Mouse (Mus musculus) gastrocnemius, adult 2 months (tissue): ENCODE results near the gene Epb41l4b. TPM values are rescaled to one million over a fixed set of nuclear protein-coding genes. Genes with fewer than 3 reads are reported as not detected.
A peak's percentile ranks its signal among the peaks of the same experiment; 100 is the strongest.

ENCODE experiments used
- DNase-seq: peaks from one replicate; pipeline ENCODE4 v3.0.0; 2022
- H3K27ac ChIP-seq: fragments of 200-600 bp; 2 replicates; pipeline ENCODE4 v1.8.1; 2022; ENCODE audit warnings: mild to moderate bottlenecking
- H3K4me3 ChIP-seq: fragments of 200-600 bp; 2 replicates; pipeline ENCODE4 v1.8.1; 2022; ENCODE audit warnings: mild to moderate bottlenecking, moderate library complexity
- CTCF ChIP-seq: fragments of 200-600 bp; IDR thresholded peaks from 2 replicates; pipeline ENCODE4 v1.8.1; 2022; ENCODE audit warnings: antibody characterized with exemption, mild to moderate bottlenecking, moderate library complexity
- intact Hi-C: fragments of 180-260 bp; cut with DNase I; formaldehyde crosslinking; loops from one replicate; pipeline ENCODE4 v1.15.1; 2025
- long read RNA-seq, 2 experiments: library from polyadenylated mRNA; stranded (forward); transcript quantifications; one replicate each; pipeline ENCODE4 v2.0.0; 2021
- total RNA-seq, 2 experiments: library from RNA; stranded (reverse); gene quantifications; 2 replicates each; pipeline ENCODE4 v1.2.3; 2021

The Epb41l4b gene
- 1 to 10 TPM; 2.5 to 3.1 TPM for total RNA-seq
- long read RNA-seq, experiment 1, full-length matches to known transcripts, result 4 of 5 reads
- long read RNA-seq, experiment 1, partial matches to known transcripts, result 0 of 5 reads
- long read RNA-seq, experiment 1, other reads (novel, unspliced or antisense), result 1 of 5 reads
- long read RNA-seq, experiment 2, partial matches to known transcripts, result 0 of 4 reads
- long read RNA-seq, experiment 2, other reads (novel, unspliced or antisense), result 0 of 4 reads

- peak; percentile 95 for TF ChIP-seq CTCF
- DNase-seq, result peak; percentile 89
- intact Hi-C loops, result loop anchor here (1.0 to 5.0 kb wide), 2 partner anchors 127 to 134 kb away; no protein-coding TSS in a partner anchor
- Histone ChIP-seq H3K27ac (peak within 1 kb of the TSS; percentile 66), H3K4me3 (peak within 1 kb of the TSS; percentile 72)
Observed at GRCm38 (mm10) chr4:57143026-57143937, at the start of gene Epb41l4b. TSS of gene Epb41l4b (minus strand) at chr4:57143437.

DNA sequence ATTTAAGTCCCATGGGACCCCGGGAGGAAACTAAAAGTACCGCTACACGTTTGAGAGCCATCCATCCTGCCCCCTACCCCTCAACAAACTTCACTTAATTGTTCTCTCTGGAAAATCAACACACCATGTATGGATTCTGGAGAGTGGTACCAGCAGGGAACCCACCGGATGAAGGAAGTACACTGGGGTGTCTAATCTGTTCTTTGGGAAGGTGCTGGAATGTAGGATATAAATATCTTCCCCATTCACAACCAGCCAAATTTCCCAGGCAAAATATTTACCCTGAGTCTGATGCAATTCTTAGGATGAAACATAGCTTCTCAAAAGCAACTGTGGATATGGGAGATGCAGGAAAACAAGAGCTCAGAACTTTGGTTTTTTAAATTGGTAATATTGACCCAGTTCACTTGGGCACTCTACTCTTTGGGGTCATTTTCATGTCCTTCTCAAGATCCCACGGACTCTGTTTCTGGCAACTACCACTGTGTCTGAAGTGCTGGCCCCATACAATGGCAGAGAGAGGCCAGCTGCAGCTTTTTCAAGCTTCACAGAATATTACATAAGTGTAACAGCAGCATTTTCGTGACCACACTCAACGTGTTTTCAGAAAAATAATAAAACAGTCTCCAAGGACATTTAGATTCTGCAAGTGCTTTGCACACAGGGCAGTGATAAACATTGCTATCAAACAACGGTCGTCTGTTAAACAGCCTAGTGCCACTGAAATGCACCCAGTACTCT lies 48.5 kb upstream of the Epb41l4b start:
- no peak overlapping the region for H3K4me3 ChIP-seq
- DNase-seq, result no peak
- intact Hi-C loops, result no loop called here
- no peak overlapping the region for H3K27ac ChIP-seq
- TF ChIP-seq CTCF, result no peak

GRCm38 (mm10) chr4:57189881-57190280 lies 46.6 kb upstream of the Epb41l4b start:
- DNase-seq, result no peak
- Histone ChIP-seq H3K27ac (no peak overlapping the region), H3K4me3 (no peak overlapping the region)
- TF ChIP-seq CTCF, result no peak
- intact Hi-C loops, result no loop called here

DNA sequence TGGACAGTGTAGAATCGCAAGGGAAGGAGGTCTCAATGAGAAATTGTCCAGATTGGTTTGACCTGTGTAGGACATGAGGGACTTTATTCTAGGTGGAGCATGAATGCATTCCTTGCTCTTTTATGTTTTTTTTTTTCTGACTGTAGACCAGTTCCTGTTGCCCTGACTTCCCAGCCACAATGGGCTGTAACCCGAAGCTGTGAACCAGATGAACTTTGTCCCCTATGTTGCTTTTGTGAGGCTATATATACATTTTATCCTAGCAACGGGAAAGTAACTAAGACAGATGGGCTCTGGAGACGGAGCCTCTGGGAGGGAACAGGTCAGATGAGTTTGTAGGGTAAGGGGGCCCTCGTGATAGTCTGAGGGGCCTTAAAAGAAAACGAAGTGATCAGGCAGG lies 42.8 kb upstream of the Epb41l4b start:
- Histone ChIP-seq H3K27ac (no peak overlapping the region), H3K4me3 (no peak overlapping the region)
- no peak for DNase-seq
- intact Hi-C loops, result no loop called here
- no peak for TF ChIP-seq CTCF

- intact Hi-C loops, result no loop called here
- H3K27ac ChIP-seq, result no peak overlapping the region
- H3K4me3 ChIP-seq, result no peak overlapping the region
- DNase-seq, result no peak
- TF ChIP-seq CTCF, result no peak
Observed at GRCm38 (mm10) chr4:57185462-57185861, 42.2 kb upstream of the Epb41l4b start.

DNA sequence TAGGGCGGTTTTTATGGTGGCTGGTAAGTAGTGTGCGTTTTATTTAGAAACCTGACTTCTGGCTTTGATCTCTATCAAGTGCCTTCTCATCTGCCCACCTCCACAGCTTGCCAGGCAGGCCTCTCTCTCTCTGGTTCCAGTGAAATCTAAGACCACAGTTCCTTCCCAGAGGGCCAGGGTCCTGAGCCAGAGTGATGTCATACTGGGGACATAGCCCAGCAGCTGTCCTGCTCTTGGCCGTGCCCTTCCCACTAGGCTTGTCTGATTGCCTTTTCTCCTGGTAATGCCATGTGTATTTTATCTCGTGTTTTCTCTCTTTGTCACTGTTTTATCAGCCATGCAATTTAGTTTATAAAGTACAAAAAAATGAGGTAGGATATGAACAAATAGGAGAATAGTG lies 40.3 kb upstream of the Epb41l4b start:
- intact Hi-C loops, result no loop called here
- TF ChIP-seq CTCF, result no peak
- Histone ChIP-seq H3K4me3 (peak overlapping the region; percentile 11; the same call in 1 of the 2 replicates), H3K27ac (peak overlapping the region; percentile 84)
- peak; percentile 93 for DNase-seq

- Histone ChIP-seq H3K27ac (no peak overlapping the region), H3K4me3 (no peak overlapping the region)
- TF ChIP-seq CTCF, result peak; percentile 65
- intact Hi-C loops, result loop anchor here (2.0 kb wide), 2 partner anchors 29 to 163 kb away; no protein-coding TSS in a partner anchor
- DNase-seq, result peak; percentile 45
Observed at GRCm38 (mm10) chr4:57181538-57181937, 38.3 kb upstream of the Epb41l4b start.

GRCm38 (mm10) chr4:57178881-57179280 lies 35.6 kb upstream of the Epb41l4b start:
- TF ChIP-seq CTCF, result no peak
- no peak overlapping the region for H3K4me3 ChIP-seq
- no peak overlapping the region for H3K27ac ChIP-seq
- no peak for DNase-seq
- intact Hi-C loops, result no loop called here

- Histone ChIP-seq H3K4me3 (no peak overlapping the region), H3K27ac (0 out of 2 replicates have a peak overlapping the region, but pooled peaks have one; percentile 5)
- no peak for DNase-seq
- intact Hi-C loops, result no loop called here
- no peak for TF ChIP-seq CTCF
Observed at GRCm38 (mm10) chr4:57175329-57175728, 32.1 kb upstream of the Epb41l4b start.

- Histone ChIP-seq H3K27ac (no peak overlapping the region), H3K4me3 (no peak overlapping the region)
- intact Hi-C loops, result no loop called here
- TF ChIP-seq CTCF, result no peak
- no peak for DNase-seq
Observed at GRCm38 (mm10) chr4:57172861-57173260, 29.6 kb upstream of the Epb41l4b start.

- Histone ChIP-seq H3K4me3 (no peak overlapping the region), H3K27ac (peak overlapping the region; percentile 28; the same call in 1 of the 2 replicates)
Observed at GRCm38 (mm10) chr4:57171817-57172216, 28.6 kb upstream of the Epb41l4b start.

DNA sequence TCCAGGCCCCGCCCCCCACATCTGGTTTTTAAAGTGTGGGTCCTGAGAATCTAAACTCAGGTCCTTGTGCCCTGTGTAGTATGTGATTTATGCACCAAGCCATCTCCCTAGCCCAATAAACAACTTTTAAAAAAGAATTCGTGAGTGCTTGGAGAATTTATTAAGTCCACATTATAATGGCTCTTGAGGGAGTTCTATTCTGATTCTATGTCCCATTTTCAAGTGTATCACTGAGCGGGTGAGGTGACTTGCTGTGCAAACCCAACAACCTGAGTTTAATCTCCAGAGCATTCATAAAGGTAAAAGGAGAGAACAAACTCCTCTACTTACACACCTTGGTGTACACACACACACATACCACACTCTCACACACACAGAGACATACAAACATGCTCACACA lies 25.4 kb upstream of the Epb41l4b start:
- no peak for TF ChIP-seq CTCF
- H3K4me3 ChIP-seq, result no peak overlapping the region
- DNase-seq, result no peak
- intact Hi-C loops, result no loop called here
- no peak overlapping the region for H3K27ac ChIP-seq

More at GRCm38 (mm10) chr4:57171817-57172216, 28.6 kb upstream of the Epb41l4b start:
- intact Hi-C loops, result no loop called here
- no peak for TF ChIP-seq CTCF
- no peak for DNase-seq
